Mouse (Mus musculus): ENCODE results near the gene Zfp9. TPM values are rescaled to one million over a fixed set of nuclear protein-coding genes. Genes with fewer than 3 reads are reported as not detected.
A peak's percentile ranks its signal among the peaks of the same experiment; 100 is the strongest.

Gene Zfp9
- polyA plus RNA-seq, 1 experiment from 2014 or later = 19.2 TPM

DNA sequence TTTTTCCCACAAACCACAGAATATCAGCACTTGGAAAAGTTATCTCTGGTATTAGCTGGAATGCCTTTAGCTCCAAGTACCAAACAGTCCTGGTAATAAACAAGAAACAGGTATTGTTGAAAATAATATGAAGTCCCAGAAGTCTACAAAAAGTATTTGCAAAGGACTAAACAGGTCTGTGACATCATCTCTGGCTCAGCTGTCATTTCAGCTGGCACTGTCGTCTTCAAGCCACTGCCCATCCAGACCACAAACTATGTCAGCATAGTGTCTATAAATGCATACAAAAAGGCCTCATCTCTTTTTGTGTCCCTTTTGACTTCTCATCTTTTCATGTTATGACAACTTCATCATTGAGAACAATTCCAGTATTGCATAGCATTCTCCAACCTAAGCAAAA is 52.5 kb downstream of the Zfp9 start:
- Histone ChIP-seq H3K27ac (no peak overlapping the region), H3K4me3 (no peak overlapping the region), H3K4me2 (no peak overlapping the region), H3K9ac (no peak overlapping the region), H3K36me3 (peaks cover 39% of the 10 kb centered on the region), H3K9me3 (no peaks in the 10 kb centered on the region), H3K27me3 (no peaks in the 10 kb centered on the region), H3K4me1 (no peaks in the 10 kb centered on the region)
- 90% methylated on average over 1 of the region's 1 CpGs for WGBS
- no peak for ATAC-seq (ENCODE audit: insufficient number of reproducible peaks, low FRiP score, low TSS enrichment, low read depth)

DNA sequence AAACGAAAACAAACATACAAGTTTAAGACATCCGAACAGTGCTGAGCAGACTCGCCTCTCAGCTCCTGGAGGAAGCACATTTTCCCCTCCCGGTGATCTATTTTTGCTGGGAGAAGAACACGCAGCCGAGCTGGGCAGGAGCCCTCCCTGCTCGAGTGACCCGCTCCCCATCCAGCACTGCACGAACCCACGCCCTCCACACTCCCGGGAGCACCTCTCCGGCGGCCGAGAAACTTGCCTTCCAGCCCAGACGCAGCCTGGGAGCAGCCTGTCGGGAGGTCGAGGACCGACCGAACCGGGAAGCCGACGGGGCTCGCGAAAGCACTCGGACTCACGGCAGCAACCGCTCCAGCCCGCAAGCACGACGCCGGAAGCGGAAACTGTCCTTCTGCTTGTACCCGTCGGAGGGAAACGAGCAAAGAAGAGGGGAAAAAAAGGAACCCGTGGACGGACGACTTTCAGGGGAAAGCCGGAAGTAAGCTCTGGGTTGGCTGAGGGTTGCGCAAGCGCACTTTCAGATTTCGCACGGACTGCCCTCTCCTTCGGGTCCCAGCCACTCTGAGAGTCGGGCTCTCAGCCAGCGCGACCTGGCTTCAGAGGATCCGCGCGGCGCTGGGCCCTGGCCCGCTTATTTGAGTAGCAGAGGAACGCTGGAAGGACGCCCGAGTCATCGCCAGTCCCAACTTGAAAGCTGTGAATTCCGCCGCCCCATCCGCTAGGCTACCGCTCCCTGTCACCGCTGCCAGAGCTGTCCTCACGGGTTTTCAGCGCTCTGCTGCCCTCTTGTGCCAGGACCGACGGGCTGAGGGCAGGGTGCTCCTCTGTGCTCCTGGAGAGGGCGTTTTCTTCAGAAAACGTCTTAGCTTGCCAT is 59.8 kb downstream of the Zfp9 start, which contains the start of gene Bms1:
Gene Bms1 (minus strand): TSS at position 425 of the 871 bp plus-strand sequence.
- WGBS = under 1% methylated on average over 67 of the region's 67 CpGs

More for the DNA sequence above, 59.8 kb downstream of the Zfp9 start, which contains the start of gene Bms1:
- H3K27ac ChIP-seq = peak within 1 kb of the TSS; percentile 93
- peak within 1 kb of the TSS; percentile 57 for H3K4me2 ChIP-seq
- peak within 1 kb of the TSS; percentile 95 for H3K4me3 ChIP-seq
- peaks cover 30% of the 10 kb centered on the region for H3K36me3 ChIP-seq
- no peaks in the 10 kb centered on the region for H3K9me3 ChIP-seq
- peaks cover 11% of the 10 kb centered on the region for H3K4me1 ChIP-seq
- ATAC-seq (ENCODE audit: insufficient number of reproducible peaks, low FRiP score, low TSS enrichment, low read depth) = peak; percentile 98
- peak within 1 kb of the TSS; percentile 97 for H3K9ac ChIP-seq
- H3K27me3 ChIP-seq = no peaks in the 10 kb centered on the region

Small RNA genes within 50 kb of the gene (microRNA-seq; reads per million reads assigned to microRNA genes)
- gene Gm25953 = not detected

Other genes starting within 250 kb of the Zfp9 start
- gene Bms1, start 59.8 kb downstream of the Zfp9 start, polyA plus RNA-seq (2015; fragmentation: Nextera tagmentation; extraction: Ambion mirVana) = 32.3 and 33.9 TPM in 2 replicates
- gene Zfp248, start 23.8 kb downstream of the Zfp9 start, polyA plus RNA-seq (2015; fragmentation: Nextera tagmentation; extraction: Ambion mirVana) = 8.2 and 9.3 TPM in 2 replicates
- 12.0 and 12.6 TPM in 2 replicates for gene Ankrd26, start 82.9 kb upstream of the Zfp9 start, polyA plus RNA-seq (2015; fragmentation: Nextera tagmentation; extraction: Ambion mirVana)

Data from limb, embryonic 15.5 days (tissue).